ENCODE assay signal across 8 mouse cellular contexts in the genomic region with DNA sequence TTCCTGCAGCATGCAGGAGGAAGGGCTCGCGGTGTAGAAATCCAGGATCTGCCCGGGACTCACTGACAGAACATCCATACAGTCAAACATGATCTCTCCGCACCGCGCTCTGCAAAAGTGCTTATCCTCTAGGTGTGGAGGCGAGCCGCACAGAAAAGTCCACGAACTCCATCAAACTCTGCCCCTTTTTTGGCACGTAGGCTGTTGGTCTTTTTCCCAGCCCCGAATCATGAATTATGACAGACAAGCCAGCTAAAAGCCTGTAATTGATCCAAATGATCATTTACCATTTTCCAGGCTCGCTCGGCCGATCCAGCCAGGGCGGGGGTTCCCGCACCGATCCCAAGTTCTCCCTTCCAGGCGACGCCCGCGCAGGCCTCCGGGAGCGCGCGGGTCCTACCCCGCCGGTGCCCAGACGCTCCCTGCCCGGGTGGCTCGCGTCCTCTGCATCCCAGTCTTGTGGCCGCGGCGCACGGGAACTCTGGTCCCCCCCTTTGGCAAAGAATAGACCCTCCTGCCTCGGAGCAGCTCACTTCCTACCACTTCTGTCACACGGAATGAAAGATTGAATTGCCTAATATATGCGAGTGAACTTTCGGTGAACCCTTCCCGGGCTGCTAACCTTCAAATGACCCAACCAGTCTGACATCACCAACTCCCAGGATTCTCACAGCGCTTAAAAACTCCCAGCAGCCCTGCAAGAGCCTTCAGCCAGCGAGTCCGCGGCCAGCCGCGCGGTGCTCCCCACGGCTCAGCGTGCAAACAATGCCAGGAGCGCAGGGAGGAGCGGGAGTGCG.
A peak's percentile ranks its signal among the peaks of the same experiment; 100 is the strongest.
DNase-seq lines count a peak whose midpoint lies in the region; ATAC-seq and TF ChIP-seq lines count a peak whose summit lies in the region.

No protein-coding gene starts in this region.

- H3K9me3 ChIP-seq in forebrain, postnatal 0 days (ENCODE audit: low read length) = no peaks in the 10 kb centered on the region
- no peaks in the 10 kb centered on the region for H3K9me3 ChIP-seq in liver, embryonic 14.5 days (ENCODE audit: control insufficient read depth, low read length)
- no peaks in the 10 kb centered on the region for H3K9me3 ChIP-seq in neural tube, embryonic 11.5 days (ENCODE audit: control insufficient read depth, low read length)

- H3K4me1 ChIP-seq in forebrain, postnatal 0 days (ENCODE audit: insufficient read depth) = no peaks in the 10 kb centered on the region
- H3K4me1 ChIP-seq in liver, embryonic 14.5 days (replicated peaks; ENCODE audit: control insufficient read depth in 2 of 2, insufficient read depth in 2 of 2, low read length in 1 of 2) = no peaks in the 10 kb centered on the region
- H3K4me1 ChIP-seq in neural tube, embryonic 11.5 days (ENCODE audit: control insufficient read depth, insufficient read depth, low read length) = peaks cover 12% of the 10 kb centered on the region

- no peak for TF ChIP-seq EP300 in liver, embryonic 14.5 days (IDR thresholded peaks at IDR 0.05; ENCODE audit: low read depth)

- H3K36me3 ChIP-seq in forebrain, postnatal 0 days (ENCODE audit: insufficient read depth) = no peaks in the 10 kb centered on the region
- H3K36me3 ChIP-seq in liver, embryonic 14.5 days (replicated peaks; ENCODE audit: control insufficient read depth, insufficient read depth, low read depth) = no peaks in the 10 kb centered on the region
- H3K36me3 ChIP-seq in neural tube, embryonic 11.5 days (ENCODE audit: control insufficient read depth, insufficient read depth, low read length) = no peaks in the 10 kb centered on the region

- peak; percentile 97 for DNase-seq in Muller cell, postnatal 12 days (ENCODE audit: inconsistent ontology term)
- DNase-seq in cerebellum, adult 8-10 months = peak; percentile 45
- DNase-seq in forebrain, postnatal 0 days = peak; percentile 75
- DNase-seq in heart, postnatal 10 days = peak; percentile 91 to 92
- peak; percentile 89 to 94 for DNase-seq in kidney, postnatal 36 days
- DNase-seq in liver, embryonic 14.5 days (ENCODE audit: low read depth in 3 of 3, low spot score in 3 of 3) = peak; percentile 20 to 38 (median 22)
- DNase-seq in neural tube, embryonic 11.5 days (ENCODE audit: low spot score) = peak; percentile 94
- peak; percentile 72 for DNase-seq in urinary bladder, adult 2 months (ENCODE audit: low spot score)

- no peak for TF ChIP-seq CTCF in forebrain, postnatal 0 days (IDR thresholded peaks at IDR 0.05; ENCODE audit: low read depth)
- TF ChIP-seq CTCF in liver, embryonic 14.5 days (IDR thresholded peaks at IDR 0.05; ENCODE audit: low read depth) = peak; percentile 20; the same call in 1 of the 2 replicates

- H3K27ac ChIP-seq in forebrain, postnatal 0 days (ENCODE audit: low read depth, low read length) = peak overlapping the region; percentile 75
- no peak overlapping the region for H3K27ac ChIP-seq in liver, embryonic 14.5 days
- H3K27ac ChIP-seq in neural tube, embryonic 11.5 days (ENCODE audit: low read depth, low read length) = peak overlapping the region; percentile 79

- WGBS in forebrain, postnatal 0 days = 2% methylated on average over 52 of the region's 52 CpGs
- WGBS in liver, embryonic 14.5 days (ENCODE audit: insufficient replicate concordance) = under 1% methylated on average over 52 of the region's 52 CpGs
- under 1% methylated on average over 52 of the region's 52 CpGs for WGBS in neural tube, embryonic 11.5 days

- H3K9ac ChIP-seq in forebrain, postnatal 0 days = peak overlapping the region; percentile 58
- H3K9ac ChIP-seq in liver, embryonic 14.5 days (replicated peaks) = no peak overlapping the region
- peak overlapping the region; percentile 50 for H3K9ac ChIP-seq in neural tube, embryonic 11.5 days (ENCODE audit: low read length)

- peak overlapping the region; percentile 56 for H3K4me3 ChIP-seq in forebrain, postnatal 0 days (ENCODE audit: low read depth, low read length)
- peak overlapping the region; percentile 51 to 56 for H3K4me3 ChIP-seq in liver, embryonic 14.5 days (ENCODE audit: insufficient read depth in 1 of 2, low read depth in 2 of 2, low read length in 2 of 2)
- H3K4me3 ChIP-seq in neural tube, embryonic 11.5 days (ENCODE audit: low read depth, low read length) = peak overlapping the region; percentile 49

- intact Hi-C loops in heart, postnatal 10 days (cut with DNase I) = loop anchor here (5.0 to 10.0 kb wide), 2 partner anchors 78 to 830 kb away; no protein-coding TSS in a partner anchor

- ATAC-seq in forebrain, postnatal 0 days = peak; percentile 90
- ATAC-seq in liver, embryonic 14.5 days (ENCODE audit: insufficient read depth) = peak; percentile 67
- peak; percentile 95 for ATAC-seq in neural tube, embryonic 11.5 days (ENCODE audit: insufficient read depth, low FRiP score, low TSS enrichment)

- peak overlapping the region; percentile 96 for H3K4me2 ChIP-seq in forebrain, postnatal 0 days (ENCODE audit: low read depth)
- H3K4me2 ChIP-seq in liver, embryonic 14.5 days (ENCODE audit: low read depth) = peak overlapping the region; percentile 48
- peak overlapping the region; percentile 65 for H3K4me2 ChIP-seq in neural tube, embryonic 11.5 days (ENCODE audit: low read depth)

- peaks cover 22% of the 10 kb centered on the region for H3K27me3 ChIP-seq in forebrain, postnatal 0 days (ENCODE audit: insufficient read depth, low read length)
- H3K27me3 ChIP-seq in liver, embryonic 14.5 days (ENCODE audit: control insufficient read depth, insufficient read depth, low read length) = peaks cover 16% of the 10 kb centered on the region
- H3K27me3 ChIP-seq in neural tube, embryonic 11.5 days (ENCODE audit: control insufficient read depth, insufficient read depth, low read length) = no peaks in the 10 kb centered on the region

Comparison
In these comparisons a context has a peak if more than half of its experiments do, and no peak if none do; other contexts are left out.
1. DNase-seq: peak in every context shown above with its lines; median percentile 97 in Muller cell, postnatal 12 days; 94 in neural tube, embryonic 11.5 days; 92 in heart, postnatal 10 days; 92 in kidney, postnatal 36 days; 75 in forebrain, postnatal 0 days; 72 in urinary bladder, adult 2 months; 45 in cerebellum, adult 8-10 months; 22 in liver, embryonic 14.5 days.